ENCODE assay signal across 13 mouse cellular contexts in genomic region chr1:81577665-81578201, GRCm38 (mm10).
A peak's percentile ranks its signal among the peaks of the same experiment; 100 is the strongest.
DNase-seq lines count a peak whose midpoint lies in the region; ATAC-seq lines count a peak whose summit lies in the region.
"Had no signal": no experiment of that assay in that cellular context is flagged by ENCODE, and none has a peak within 500 bp of the region (broad histone marks: within the 10 kb centered on the region; RNA-seq: fewer than 3 reads in every experiment).

No protein-coding gene starts in this region.

- no peaks in the 10 kb centered on the region for H3K27me3 ChIP-seq in embryonic facial prominence, embryonic 14.5 days (replicated peaks; ENCODE audit: control insufficient read depth, insufficient read depth, low read length)
- no peaks in the 10 kb centered on the region for H3K27me3 ChIP-seq in intestine, embryonic 16.5 days (replicated peaks; ENCODE audit: control insufficient read depth, insufficient read depth, low read length)
- H3K27me3 ChIP-seq: liver, embryonic 13.5 days had no signal

- H3K4me3 ChIP-seq in embryonic facial prominence, embryonic 14.5 days (ENCODE audit: low read depth, low read length) = no peak overlapping the region
- H3K4me3 ChIP-seq in intestine, embryonic 16.5 days (ENCODE audit: low read length) = no peak overlapping the region
- H3K4me3 ChIP-seq: liver, embryonic 13.5 days had no signal

- no peak overlapping the region for H3K27ac ChIP-seq in embryonic facial prominence, embryonic 14.5 days (replicated peaks; ENCODE audit: low read depth, low read length)
- H3K27ac ChIP-seq in intestine, embryonic 16.5 days (ENCODE audit: low read length) = no peak overlapping the region
- H3K27ac ChIP-seq: liver, embryonic 13.5 days had no signal

- intact Hi-C loops in heart, postnatal 36 days (cut with DNase I) = no loop called here
- intact Hi-C loops in heart, postnatal 10 days (cut with DNase I) = no loop called here

- ATAC-seq in embryonic facial prominence, embryonic 14.5 days (ENCODE audit: low read depth) = peak; percentile 68; the same call in 1 of the 2 replicates
- no peak for ATAC-seq in intestine, embryonic 16.5 days

- H3K9ac ChIP-seq in embryonic facial prominence, embryonic 14.5 days (ENCODE audit: low read depth, low read length) = no peak overlapping the region
- no peak overlapping the region for H3K9ac ChIP-seq in intestine, embryonic 16.5 days (ENCODE audit: low read depth, low read length)
- H3K9ac ChIP-seq: liver, embryonic 13.5 days had no signal

- H3K4me2 ChIP-seq in embryonic facial prominence, embryonic 14.5 days (ENCODE audit: low read depth, low read length) = peak overlapping the region; percentile 40
- H3K4me2 ChIP-seq in intestine, embryonic 16.5 days (ENCODE audit: low read depth, low read length) = peak overlapping the region; percentile 12; the same call in 1 of the 2 replicates
- H3K4me2 ChIP-seq: liver, embryonic 13.5 days had no signal

- H3K4me1 ChIP-seq in embryonic facial prominence, embryonic 14.5 days (ENCODE audit: control insufficient read depth, insufficient read depth, low read length) = no peaks in the 10 kb centered on the region; the same call in 1 of the 2 replicates
- H3K4me1 ChIP-seq in intestine, embryonic 16.5 days (ENCODE audit: control insufficient read depth, insufficient read depth, low read length) = no peaks in the 10 kb centered on the region
- H3K4me1 ChIP-seq: liver, embryonic 13.5 days had no signal

- 29% methylated on average over 9 of the region's 9 CpGs for WGBS in embryonic facial prominence, embryonic 14.5 days
- WGBS in intestine, embryonic 16.5 days = 41% methylated on average over 9 of the region's 9 CpGs

- peak; percentile 6 for DNase-seq in lung, postnatal 10 days
- DNase-seq in lung, postnatal 14 days = no peak
- DNase-seq in embryonic facial prominence, embryonic 14.5 days (ENCODE audit: low spot score) = peak; percentile 62
- DNase-seq in retina, embryonic 14.5 days (ENCODE audit: low spot score) = peak; percentile 72
- DNase-seq in heart, postnatal 36 days = no peak
- no peak for DNase-seq in heart, postnatal 10 days
- no peak for DNase-seq in kidney, adult 18-20 months
- DNase-seq: adrenal gland, adult 2 months; gastrocnemius, postnatal 36 days; heart, postnatal 14 days; liver, embryonic 13.5 days; thymus, postnatal 14 days had no signal

- no peaks in the 10 kb centered on the region for H3K36me3 ChIP-seq in embryonic facial prominence, embryonic 14.5 days (ENCODE audit: control insufficient read depth, insufficient read depth, low read length)
- no peaks in the 10 kb centered on the region for H3K36me3 ChIP-seq in intestine, embryonic 16.5 days (ENCODE audit: control insufficient read depth, insufficient read depth, low read length)
- H3K36me3 ChIP-seq: liver, embryonic 13.5 days had no signal

- no peaks in the 10 kb centered on the region for H3K9me3 ChIP-seq in embryonic facial prominence, embryonic 14.5 days (ENCODE audit: control insufficient read depth, low read length)
- no peaks in the 10 kb centered on the region for H3K9me3 ChIP-seq in intestine, embryonic 16.5 days (ENCODE audit: control insufficient read depth, low read length)
- H3K9me3 ChIP-seq: liver, embryonic 13.5 days had no signal

Comparison
In these comparisons a context has a peak if more than half of its experiments do, and no peak if none do; other contexts are left out.
1. DNase-seq: peak in lung, postnatal 10 days (single experiment), embryonic facial prominence, embryonic 14.5 days (single experiment) and retina, embryonic 14.5 days (single experiment); none in lung, postnatal 14 days (single experiment), heart, postnatal 36 days (0 of 2), heart, postnatal 10 days (0 of 2) and kidney, adult 18-20 months (single experiment).